Mouse (Mus musculus) monocyte, adult 5-6 weeks (primary cell): ENCODE results near the gene Spop. TPM values are rescaled to one million over a fixed set of nuclear protein-coding genes. Genes with fewer than 3 reads are reported as not detected.

Source experiments
- ATAC-seq: fragments of 153-309, 156-312 bp; replicated peaks from 2 replicates; pipeline ENCODE4 v1.8.0; 2017; ENCODE audit warnings: mild to moderate bottlenecking; ENCODE audit not compliant: low TSS enrichment, insufficient number of reproducible peaks, severe bottlenecking, poor library complexity, low FRiP score
- total RNA-seq: library from RNA; stranded (forward); fragments of 200-1000, 200-491, 200-594 nt; gene quantifications from 3 replicates; pipeline ENCODE4 v1.2.3, GENCODE M21; 2017

Spop gene
- total RNA-seq, 1 experiment from 2014 or later = 98.9 TPM

DNA sequence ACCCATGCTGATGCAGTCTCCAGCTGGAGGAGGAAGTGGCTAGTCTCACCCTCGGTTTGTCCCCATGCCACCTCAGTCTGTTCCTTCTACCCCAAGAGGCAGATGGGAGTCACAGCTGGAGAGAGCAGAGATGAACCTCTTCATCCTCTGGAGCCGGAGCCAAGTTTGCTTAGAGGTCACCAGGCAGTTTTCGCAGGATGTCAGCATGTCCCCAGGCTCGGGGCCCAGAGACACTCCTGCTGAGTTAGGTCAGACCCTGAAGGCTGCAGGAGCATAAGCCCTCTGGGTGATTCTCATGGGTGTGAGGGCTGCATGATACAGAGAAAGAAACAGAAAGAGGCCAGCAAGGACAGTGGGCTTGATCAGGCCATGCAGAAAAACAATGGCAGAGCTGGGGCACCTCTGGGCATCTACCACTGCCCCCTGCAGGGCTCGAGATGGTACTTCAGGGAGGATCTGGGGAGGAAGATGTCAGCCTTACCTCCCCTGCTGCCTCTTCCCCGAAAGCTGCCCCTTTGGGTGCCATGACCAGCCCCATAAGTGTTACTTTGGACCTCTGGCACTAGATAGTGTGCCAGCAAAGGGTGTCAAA lies 95.3 kb downstream of the Spop start:
- no peak for ATAC-seq

DNA sequence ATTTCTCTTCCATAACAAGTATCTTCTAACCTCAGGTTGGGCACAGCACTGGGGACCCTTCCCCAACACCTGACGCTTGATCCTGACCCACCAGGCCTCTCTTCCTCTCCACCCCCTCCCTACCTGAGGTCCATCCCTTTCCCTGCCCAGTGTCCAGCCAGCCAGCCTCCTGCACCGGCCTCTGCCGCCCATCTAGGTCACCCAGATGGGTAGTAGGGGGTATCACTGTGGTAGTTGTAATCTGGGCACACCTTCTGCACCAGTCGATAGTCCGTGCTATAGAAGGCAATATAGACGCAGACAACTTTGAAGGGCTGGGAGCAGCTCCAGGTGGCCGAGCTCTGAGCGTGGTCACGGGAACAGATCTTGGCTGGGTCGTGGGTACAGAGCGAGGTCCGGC lies 96.8 kb downstream of the Spop start:
- ATAC-seq = no peak

DNA sequence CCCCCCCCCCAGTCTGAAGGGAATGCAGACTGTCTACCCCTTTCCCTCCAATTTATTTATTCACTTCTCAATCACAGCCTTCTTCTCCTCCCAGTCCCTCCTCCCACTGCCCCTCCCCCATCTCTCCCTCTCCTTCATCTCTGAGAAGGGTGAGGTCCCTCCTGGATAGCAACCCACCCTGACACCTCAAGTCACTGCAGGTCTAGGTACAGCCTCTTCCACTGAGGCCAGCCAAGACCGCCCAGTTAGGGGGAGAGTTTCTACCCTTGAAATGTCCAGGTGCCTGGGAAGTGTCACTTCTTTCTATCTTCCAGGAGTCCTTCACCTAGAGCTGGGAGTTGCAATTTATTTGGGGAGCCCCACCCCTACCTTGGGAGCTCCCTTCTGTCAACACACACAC lies 98.0 kb downstream of the Spop start:
- ATAC-seq = no peak

DNA sequence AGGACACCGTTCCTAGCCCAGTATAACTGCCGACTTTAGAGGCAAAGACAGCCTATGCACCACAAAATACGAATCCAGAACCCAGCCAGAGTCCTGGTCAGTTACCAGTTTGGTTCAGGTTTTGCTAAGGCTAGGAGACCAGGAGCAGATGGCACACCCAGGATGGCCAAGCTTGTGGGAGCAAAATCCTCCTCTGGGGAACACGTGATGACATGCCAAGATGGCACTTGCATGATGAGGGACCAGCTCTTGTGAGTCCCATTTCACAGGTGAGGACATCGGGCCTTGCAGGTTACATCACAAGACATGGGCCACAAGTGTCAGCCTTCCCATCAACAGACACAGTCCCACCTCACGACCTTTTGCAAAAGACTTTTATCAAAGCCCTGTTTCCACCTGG lies 98.5 kb downstream of the Spop start:
- ATAC-seq = no peak

DNA sequence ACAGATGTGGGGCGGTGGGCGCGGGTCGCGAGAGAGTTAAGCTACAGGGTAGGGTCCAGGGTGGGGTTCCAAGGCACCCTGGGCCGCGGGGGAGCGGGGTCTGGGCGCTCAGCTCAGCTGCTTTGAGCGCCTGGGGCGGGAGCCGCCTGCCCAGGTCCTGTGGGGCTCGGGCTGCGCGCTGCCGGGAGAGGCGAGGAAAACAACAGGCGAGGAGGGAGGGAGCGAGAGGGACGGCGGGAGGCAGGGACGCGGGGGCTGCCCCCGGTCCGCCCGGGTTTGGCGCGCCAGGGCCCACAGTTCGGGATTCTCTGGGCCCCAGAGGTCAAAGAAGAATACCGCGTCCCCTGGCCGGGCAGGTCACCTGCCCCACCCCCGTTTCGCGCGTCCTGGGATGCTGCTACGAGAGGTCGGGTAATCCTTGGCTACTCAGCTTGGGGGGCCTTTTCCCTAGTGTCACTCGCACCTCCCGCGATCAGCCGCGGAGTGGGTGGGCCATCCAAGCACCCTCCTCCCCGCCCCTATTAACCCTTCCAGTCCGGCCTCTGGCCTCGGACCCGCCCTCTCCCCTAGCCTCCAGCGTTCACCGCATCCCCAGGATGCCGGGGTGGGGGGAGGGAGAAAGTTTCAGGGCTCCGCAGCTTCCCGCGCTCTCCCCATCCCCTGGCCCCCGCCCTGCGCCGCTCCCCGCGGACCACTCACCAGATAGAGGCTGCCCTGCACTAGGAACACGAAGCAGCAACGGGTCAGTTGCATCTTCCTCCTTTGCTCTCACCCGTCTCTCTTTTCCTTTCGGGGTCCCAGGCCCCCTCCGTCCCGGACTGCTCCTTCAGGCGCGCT lies 99.8 kb downstream of the Spop start:
- ATAC-seq = no peak

DNA sequence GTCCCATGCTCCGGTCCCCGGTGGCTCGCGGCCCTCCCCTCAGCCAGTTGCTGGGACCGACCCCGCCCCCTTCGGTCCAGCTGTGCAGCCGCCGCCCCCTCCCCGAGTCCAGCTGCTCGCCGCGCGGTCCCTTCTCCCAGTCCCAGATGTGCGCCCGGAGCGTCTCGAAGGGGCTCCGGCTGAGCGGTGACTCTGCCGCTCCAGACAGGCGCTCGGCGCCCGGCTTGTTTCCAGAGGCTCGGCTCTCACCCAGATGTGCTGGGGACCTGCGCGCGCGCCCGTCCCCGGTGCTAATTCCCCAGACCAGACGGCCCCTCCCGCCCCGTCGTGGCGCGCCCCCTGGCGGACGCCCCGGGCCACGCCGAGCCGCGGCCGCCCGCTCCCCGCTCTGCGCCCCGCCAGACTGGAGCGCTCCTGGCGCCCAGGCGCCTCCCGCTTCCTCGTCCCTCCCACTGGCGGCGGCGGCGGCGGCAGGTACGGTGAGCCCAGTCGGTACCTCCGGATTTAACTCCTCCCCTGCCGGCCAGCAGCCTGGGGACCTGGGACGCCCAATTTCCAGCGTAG lies 100.5 kb downstream of the Spop start, which contains the start of gene Nxph3:
Gene Nxph3, minus strand, starts transcription at position 273 of the 564 bp plus-strand sequence.
- no peak for ATAC-seq

DNA sequence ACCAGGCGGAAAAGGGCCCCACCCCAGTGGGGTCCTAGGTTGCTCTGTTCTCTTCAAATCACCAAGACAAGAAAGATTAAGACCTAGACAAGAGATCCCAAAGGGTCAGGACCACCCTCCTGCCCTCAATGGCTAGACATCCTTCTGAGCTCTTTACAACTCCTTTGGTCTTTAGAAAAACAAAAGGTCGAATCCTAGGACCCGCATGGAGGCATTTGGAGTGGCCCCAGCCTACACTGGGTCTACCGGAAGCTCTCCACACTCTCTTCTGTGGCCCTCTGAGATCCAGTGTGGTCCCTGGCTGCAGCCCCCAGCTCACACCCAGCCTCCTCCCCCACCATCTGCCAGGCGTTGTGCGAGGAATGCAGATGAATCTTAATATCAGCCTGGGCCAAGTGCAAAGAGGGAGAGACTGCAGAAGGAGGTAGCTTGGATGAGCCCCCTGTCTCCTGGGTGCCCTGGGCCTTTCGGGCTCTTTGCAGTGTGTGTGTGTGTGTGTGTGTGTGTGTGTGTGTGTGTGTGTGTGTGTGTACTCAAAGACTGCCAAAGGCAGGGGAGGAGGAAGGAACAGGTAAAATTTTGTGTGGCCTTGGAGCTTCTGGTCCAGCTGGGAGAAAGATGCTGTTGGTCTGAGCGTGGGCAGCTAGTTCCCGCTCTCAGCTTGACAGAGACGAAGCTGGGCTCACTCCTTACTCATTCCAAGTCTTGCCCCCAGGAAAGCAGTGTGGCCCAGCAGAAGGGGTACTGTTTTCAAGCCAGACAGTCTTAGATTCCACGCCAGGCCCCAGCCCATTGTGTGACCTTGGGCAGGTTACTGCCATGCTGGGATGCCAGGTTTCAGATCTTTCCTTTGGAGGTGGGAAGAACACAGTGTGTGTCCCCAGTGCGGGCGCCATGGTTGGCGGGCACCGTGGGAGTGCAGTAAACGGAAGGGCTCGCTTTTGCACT lies 101.8 kb downstream of the Spop start:
- ATAC-seq = no peak

DNA sequence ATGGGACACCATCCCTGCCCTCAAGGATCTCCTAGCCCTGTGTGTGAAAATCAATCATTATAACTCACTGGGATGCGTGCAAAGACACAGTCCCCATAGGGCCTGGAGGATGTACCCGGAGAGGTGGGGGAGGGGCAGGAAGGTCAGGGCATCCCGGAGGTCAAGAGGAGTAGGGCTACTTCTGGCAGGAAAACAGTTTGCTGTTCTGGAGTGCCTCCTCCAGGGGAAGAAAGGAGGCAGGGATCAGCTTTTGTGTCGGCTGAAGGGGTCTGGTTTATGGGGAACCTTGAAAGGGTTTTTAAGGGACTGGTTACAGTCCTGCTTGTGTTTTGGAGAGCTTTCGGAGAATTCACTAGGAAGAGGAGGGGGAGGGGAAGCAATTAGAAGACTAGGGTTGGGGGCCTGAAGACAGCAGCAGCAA lies 102.6 kb downstream of the Spop start:
- no peak for ATAC-seq

DNA sequence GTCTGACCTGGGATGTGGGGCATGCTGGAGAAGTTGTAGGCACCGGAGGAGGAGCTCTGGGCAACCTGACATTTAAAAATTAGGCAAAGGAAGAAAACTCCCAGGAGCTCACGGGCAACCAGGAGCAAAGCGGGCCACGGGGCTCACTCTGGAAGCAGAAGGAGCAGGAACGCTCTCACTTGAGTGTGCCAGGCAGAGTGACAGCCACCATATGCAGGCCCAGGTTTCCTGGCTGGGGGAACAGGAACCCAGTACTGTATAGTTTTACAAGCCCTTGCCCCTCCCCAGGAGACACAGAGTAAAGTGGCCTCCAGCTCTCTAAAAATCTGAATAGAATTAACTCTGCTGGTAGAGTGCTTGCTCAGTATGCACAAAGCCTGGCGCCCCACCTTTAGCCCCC lies 103.3 kb downstream of the Spop start:
- no peak for ATAC-seq

DNA sequence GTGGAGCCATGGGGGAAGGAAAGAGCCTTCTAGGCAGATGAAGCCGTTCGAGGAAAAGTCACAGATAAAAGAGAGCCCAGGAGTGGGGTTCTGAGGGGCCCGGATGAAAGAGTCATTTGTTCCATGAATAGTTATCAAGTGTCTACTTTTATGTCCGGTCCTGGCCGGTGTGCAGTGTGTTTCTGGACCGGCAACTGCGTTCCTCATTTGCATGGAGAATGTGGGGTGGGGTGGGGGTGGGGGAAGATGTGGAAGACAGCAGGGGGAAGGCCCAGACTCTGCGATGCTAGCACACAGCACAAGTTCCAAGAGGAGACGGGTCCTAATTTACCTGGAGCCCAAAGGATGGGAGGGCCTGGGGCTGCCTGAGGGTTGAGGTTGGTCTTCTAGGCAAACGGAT lies 105.4 kb downstream of the Spop start:
- ATAC-seq = no peak

DNA sequence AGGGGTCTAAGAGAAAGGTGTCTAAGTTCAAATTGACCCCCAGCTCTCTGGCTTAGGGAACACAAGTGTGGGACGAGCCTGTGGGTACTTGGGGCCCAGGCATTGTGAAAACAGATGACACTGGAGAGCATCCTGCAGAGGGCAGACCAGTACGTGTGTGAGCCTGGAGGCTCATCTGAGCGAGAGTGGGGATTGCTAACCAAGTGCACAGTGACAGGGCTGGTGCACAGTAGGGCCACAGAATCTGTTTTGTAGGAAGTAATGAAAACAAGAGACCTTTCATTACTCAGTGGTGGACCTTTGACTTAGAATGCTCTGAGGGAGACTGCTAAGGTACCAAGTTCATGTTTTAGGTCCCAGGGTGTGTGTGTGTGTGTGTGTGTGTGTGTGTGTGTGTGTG lies 106.1 kb downstream of the Spop start:
- ATAC-seq = no peak

DNA sequence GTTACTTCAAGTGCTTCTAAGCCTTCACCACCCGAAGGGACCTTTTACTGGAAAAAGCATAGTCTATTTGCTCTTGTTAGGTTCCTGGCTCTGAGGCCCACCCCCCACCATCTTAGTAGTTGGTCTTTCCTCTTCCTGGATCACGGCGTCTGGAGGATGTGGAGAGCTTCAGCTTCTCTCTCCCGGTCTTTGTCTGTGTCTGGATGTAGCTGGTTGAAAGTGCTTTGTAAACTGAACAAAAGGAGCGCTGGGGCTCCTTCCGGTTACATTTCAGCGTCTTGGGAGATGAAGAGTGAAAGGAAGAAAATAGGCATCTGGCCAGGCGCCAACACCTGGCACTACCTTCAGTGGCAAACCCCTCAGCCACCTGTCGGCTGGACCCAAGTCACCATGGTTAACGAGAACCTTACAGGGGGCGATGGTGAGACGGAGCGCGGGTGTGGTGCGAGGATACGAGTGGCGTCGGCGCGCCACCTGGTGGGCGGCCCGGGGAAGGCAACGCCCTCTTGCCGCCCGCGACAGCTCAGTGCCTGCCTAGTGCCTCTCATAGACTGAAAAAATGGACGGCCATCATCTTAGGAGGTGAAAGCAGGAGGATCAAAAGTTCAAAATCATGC lies 106.7 kb downstream of the Spop start:
- ATAC-seq = peak; percentile 81

DNA sequence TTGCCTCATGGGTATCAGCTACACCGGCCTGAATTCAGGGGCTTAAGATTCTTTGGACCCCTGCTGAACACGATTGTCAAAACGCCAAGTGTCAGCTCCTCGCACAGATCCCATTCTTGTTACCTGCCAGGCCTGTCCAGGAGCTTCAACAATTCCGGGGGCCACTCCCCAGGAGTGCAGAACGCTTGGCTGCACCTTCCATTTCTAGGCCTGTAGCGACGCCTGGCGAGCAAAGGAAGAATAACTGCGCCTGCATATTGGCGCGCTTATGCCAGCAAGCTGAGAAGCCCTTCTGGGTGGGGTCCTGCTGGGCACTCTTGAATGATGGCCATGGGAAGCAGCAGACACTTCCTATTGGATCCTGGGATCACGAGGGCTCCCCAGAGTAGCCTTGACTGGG lies 107.7 kb downstream of the Spop start:
- ATAC-seq = peak; percentile 67

DNA sequence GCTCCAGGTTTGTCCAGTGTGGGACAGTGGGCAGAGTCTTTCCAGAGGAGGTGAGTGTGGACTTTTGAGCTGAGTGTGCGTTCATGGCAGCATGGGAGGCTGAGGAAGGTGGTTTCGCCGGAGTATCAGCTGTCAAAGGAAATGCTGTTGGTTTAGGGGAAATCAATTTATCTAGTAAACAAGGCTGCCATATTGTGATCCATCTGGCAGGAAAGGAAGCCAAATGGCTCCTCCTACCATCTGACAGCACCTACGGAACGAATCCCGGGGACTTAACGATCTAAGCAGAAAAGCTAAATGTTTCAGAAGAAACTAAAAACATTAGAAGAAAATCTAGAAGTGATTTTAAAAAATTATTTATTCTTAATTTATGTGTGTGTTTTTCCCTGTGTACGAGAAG lies 113.4 kb downstream of the Spop start:
- ATAC-seq = no peak

DNA sequence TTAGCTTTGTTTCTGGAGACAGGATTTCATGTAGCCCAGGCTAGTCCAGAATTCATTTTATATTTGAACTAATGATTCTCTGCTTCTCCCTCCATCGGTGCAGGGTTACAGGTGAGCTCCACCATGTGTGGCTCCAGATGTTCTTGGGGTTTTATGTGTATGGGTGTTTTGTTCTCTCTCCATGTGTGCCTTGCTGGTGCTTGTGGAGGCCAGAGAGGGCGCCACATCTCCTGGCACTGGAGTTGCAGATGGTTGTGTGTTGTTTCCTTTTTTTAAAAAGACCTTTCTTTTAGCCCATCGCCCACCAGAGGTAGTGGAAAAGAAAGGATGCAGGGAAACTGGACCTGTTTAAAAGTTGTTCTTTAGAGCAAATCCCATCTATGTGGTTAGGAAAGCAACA lies 114.4 kb downstream of the Spop start:
- no peak for ATAC-seq

DNA sequence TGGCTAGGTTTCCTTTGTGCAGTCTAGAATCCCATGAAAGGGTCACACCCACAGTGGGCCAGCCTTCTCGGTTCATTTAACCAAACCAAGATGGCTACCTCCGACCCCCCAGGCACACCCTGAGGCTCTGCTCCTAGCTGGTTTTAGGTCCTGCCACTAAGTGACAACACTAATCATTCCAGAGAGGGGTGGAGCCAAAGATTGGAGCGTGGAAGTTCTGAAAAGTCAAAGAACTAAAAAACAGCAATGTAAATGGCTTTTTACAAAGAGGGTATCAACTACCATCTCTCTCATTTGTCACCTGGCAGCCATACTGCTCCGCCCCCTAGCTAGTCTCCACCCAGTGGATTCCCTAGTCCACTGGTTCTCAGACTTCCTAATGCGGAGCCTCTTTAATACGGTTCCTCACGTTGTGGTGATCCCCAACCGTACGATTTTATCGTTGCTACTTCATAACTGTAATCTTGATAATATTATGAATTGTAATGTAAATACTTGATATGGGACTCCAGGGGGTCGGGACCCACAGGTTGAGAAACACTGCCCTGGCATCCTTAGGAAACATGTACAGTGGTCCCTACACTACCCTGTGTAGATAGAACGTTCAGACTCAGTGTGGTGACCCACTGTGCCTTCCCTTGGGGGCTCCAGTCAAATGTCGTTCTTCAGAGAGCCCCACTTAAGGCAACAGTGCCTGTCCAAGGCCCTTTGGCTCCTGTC lies 118.6 kb downstream of the Spop start:
- ATAC-seq = no peak

DNA sequence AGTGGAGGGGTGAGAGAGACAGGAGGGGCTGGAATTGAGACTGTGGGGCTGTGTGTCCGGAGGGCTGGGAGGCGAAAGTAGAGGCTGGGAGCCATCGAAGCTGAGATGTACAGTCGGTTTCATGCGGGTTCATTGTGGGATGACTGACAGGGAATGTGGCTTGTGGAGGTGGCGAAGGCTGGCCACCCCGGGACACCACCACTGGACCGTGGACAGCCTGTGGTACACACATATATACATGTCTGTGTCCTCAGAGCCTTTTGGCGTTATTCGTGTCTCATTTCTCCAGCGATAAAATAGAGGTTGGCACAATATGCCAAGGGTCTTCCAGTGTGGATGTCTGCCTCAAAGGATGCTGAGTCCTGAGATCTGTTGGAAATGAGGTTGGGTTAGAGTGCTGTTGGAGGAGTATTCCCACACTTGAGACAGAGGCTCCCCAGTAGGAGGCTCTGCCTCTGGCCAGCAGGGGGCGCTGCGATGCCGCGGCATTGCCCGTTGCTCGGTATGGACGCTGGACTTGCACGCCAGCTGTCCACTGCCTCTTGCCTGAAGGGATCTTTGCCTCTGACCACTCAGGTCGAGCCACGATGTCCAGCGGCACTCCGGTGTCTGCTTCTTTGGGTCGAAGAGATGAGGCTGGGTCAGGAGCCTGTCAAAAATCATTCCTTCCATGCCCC lies 119.7 kb downstream of the Spop start:
- peak; percentile 76; the same call in 1 of the 2 replicates for ATAC-seq
